Mouse (Mus musculus): ENCODE measurements around the gene Zfp518a. TPM values are rescaled to one million over a fixed set of nuclear protein-coding genes. Genes with fewer than 3 reads are reported as not detected.

The Zfp518a gene
- total RNA-seq (2023; ENCODE audit: inconsistent age) = 19.2 to 22.4 TPM (median 21.4 TPM) in 4 replicates

GRCm38 (mm10) chr19:40894519-40895392 is at the start of gene Zfp518a:
TSS of gene Zfp518a (plus strand) at chr19:40894705.

Other genes starting within 250 kb of the Zfp518a start
- gene Cc2d2b, start 146.0 kb upstream of the Zfp518a start, total RNA-seq (2023; ENCODE audit: inconsistent age) = 0.21 to 0.22 TPM in 2 of 4 replicates, not detected in the others
- 20.2 to 24.9 TPM (median 21.7 TPM) in 4 replicates for gene Ccnj, start 63.4 kb upstream of the Zfp518a start, total RNA-seq (2023; ENCODE audit: inconsistent age)
- 399 to 415 TPM (median 406 TPM) in 4 replicates for gene Blnk, start 99.8 kb downstream of the Zfp518a start, total RNA-seq (2023; ENCODE audit: inconsistent age)
- gene Dntt, start 134.6 kb downstream of the Zfp518a start, total RNA-seq (2023; ENCODE audit: inconsistent age) = not detected in 4 replicates
- gene Opalin, start 182.4 kb downstream of the Zfp518a start, total RNA-seq (2023; ENCODE audit: inconsistent age) = not detected in 4 replicates